Mouse (Mus musculus): ENCODE results near the gene Nsun2.
A peak's percentile ranks its signal among the peaks of the same experiment; 100 is the strongest.
"Not testable (repeated sequence)": the region's sequence is repeated elsewhere in the genome, so short reads cannot be mapped to it uniquely, and the experiment has no call there.

Gene Nsun2

GRCm38 (mm10) chr13:69593453-69593852 lies 59.9 kb downstream of the Nsun2 start:
- DNase-seq (ENCODE audit: low spot score), result peak; percentile 65

DNA sequence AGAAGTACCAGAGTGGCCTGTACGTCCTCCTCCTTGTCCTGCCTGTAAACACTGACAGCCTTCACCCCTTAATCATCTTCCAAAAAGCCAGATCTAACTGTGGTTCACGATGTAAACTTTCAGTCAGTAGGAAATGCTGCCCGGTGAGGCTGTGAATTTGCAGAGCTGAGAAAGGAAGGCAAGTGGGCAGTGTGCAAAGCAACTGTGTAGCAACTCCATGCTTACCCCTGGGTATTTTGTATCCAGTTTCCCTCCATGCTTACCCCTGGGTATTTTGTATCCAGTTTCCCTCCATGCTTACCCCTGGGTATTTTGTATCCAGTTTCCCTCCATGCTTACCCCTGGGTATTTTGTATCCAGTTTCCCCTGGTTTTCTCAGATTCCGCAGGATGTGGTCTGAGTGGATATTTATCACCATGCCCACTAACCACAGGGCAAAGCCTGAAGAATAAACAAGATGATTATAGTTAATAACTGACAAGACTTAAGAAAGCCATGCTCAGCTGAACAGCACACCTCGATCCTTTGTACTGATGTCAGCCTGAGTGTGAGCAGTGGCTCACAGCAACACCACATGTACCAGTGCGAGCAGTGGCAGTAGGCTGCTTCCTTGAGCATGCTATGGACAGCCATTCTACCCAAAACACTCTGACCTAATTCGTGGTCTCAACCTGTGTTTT lies 61.2 kb downstream of the Nsun2 start:
- DNase-seq (ENCODE audit: low spot score), result no peak

DNA sequence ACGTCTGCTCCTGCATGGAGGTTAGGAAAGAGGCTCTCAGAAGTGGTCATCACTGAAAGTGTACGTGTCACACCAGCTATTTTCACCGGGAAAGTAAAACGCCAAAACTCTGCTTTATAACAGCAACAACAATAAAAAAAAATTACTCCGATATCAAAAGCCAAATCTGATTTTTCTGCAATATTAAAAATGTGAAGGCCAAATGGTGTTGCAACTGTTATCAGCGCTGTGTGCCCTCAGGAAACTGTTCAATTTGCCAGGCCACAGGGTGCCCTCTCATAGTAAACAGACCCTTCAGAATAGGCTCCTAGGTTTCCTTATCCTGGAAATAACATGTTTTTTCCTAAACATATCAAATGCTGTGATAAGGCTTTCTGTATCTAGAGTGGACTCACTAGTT lies 62.4 kb downstream of the Nsun2 start:
- no peak for DNase-seq (ENCODE audit: low spot score)

DNA sequence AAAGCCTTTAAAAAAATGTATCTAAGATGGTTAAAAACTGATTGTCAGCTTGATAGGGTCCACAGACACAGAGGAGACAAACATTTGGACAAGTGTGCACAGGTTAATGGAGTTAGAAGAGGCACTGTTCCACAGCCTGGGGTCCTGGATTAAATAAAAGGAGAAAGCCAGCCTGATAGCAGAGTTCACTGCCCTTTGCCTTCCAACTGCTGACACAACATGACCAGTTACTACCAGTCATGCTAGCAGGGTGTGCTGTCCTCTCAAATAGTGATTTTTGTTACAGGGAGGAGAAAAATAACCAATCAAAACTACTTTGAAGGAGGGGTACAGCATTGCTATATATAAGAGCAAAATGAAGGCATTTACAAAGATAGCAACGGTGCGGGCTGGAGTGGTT lies 63.0 kb downstream of the Nsun2 start:
- no peak for DNase-seq (ENCODE audit: low spot score)

DNA sequence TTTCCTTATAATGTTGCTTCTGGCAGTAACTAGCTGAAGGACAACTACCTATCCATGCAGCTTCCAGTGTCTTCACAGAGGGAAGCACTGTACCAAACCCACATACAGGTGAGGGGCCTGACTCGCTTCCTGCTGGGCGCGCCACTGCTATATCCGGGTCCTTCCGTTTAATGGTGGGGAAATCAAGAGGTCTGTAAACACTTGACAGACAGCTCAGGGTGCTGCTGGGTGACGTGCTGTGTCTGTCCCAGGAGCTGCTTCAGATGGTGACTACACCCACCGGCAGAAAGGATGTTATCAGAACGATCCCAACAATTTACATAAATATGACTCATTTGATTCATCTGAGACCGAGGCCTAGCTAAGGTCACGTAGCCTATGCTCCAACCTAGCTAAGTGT lies 65.3 kb downstream of the Nsun2 start:
- peak; percentile 28 for DNase-seq (ENCODE audit: low spot score)

- DNase-seq (ENCODE audit: low spot score), result not testable (repeated sequence)
These were observed 67.3 kb downstream of the Nsun2 start for GRCm38 (mm10) chr13:69600863-69601262.

- DNase-seq (ENCODE audit: low spot score), result no peak
These were observed 67.8 kb downstream of the Nsun2 start for GRCm38 (mm10) chr13:69601321-69601720.

DNA sequence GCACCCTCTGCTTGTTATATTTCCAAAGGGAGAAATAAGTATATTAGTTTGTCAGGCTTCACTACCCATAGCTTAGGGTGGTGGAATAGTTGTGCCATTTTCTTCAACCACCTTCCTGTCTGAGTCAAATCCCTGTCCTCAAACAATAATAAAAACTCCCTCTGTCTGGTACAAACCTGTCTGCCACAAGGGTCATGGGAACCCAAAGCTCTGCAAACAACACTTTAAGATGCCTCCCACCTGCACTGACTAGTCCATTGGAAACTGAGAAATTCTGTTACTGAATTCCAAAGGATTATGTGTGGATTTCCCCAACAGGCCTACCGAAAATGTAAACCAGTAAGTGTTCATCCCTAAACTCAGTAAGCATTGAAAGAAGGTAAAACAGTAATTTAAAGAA lies 71.1 kb downstream of the Nsun2 start:
- no peak for DNase-seq (ENCODE audit: low spot score)

GRCm38 (mm10) chr13:69608734-69609133 lies 75.2 kb downstream of the Nsun2 start:
- DNase-seq (ENCODE audit: low spot score), result no peak

DNA sequence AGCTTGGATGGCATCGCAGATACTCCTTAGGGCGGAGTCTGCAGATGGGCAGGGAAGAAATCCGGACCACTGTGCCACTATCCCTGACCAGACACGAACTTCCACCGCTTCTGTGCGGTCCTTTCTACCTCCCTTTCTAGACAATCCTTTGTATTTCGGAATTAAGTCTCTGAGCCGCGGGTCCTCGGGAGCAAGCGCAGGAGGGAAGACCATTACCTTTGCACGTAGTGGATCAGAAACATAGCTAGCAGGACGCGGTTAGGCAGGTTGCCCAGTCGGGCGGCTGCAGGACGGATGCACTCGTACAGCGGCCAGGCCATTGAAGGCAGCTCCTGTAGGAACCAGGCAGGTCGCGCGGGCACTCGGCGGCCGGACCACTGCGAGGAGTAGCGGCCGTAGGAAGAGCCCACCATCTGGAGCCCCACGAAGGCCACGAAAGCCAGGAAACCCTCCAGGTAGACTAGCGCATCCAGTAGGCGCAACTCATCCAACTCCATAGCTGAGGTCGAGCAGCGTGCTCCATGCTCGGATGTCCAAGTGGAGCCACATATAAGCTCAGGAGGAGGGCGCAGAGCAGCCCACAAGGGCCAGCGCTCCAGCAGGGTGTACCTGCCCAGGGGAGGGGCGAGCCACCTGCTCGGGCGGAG lies 77.3 kb downstream of the Nsun2 start:
- peak; percentile 46 for DNase-seq (ENCODE audit: low spot score)

- peak; percentile 99 for DNase-seq (ENCODE audit: low spot score)
These were observed 78.0 kb downstream of the Nsun2 start, which contains the start of gene Srd5a1 for GRCm38 (mm10) chr13:69611398-69612174. TSS of gene Srd5a1 (minus strand) at chr13:69611442.

GRCm38 (mm10) chr13:69612175-69612544 lies 78.6 kb downstream of the Nsun2 start:
- no peak for DNase-seq (ENCODE audit: low spot score)

GRCm38 (mm10) chr13:69616716-69617115 lies 83.2 kb downstream of the Nsun2 start:
- no peak for DNase-seq (ENCODE audit: low spot score)

- DNase-seq (ENCODE audit: low spot score), result peak; percentile 57
These were observed 90.3 kb downstream of the Nsun2 start for GRCm38 (mm10) chr13:69623843-69624242.

GRCm38 (mm10) chr13:69624510-69624909 lies 91.0 kb downstream of the Nsun2 start:
- no peak for DNase-seq (ENCODE audit: low spot score)

- DNase-seq (ENCODE audit: low spot score), result no peak
These were observed 94.4 kb downstream of the Nsun2 start for GRCm38 (mm10) chr13:69627941-69628340.

GRCm38 (mm10) chr13:69630576-69630975 lies 97.0 kb downstream of the Nsun2 start:
- no peak for DNase-seq (ENCODE audit: low spot score)

DNA sequence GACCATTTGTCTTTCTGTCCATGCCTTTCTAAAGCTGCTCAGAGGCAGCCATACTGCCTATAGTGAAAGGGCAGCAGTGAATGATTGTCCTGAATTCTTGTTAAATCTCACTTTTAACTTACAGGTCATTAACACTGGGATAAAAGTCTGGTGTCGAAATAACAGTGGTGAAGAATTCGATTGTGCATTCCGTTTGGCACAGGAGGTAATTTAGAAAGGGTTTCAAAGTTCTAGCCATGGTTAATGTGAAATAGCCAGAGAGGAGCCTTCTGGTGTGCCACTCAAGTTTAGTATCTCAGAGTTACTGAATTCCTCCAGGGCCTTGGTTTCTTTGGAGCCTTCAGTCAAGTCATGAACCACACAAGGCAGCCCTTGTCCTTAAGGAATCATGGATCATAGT lies 97.6 kb downstream of the Nsun2 start:
- no peak for DNase-seq (ENCODE audit: low spot score)

DNA sequence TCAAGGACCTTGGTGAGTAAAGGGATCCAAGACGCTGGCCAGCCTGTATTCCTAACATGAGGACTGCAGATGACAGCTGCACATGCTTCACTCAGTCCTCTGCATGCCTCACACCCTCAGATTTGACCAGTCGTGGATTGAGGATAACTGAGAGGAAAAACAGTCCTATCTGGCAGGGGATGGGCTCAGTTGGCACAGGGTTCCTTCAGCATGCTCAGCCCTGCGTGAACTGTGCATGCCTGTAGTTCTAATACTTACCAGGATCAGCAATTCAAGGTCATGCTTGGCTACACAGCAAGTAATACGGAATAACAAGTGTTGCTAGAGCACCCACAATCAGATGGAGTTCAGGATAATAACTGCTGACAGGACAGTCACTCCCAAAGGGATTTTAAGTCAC lies 98.1 kb downstream of the Nsun2 start:
- no peak for DNase-seq (ENCODE audit: low spot score)

DNA sequence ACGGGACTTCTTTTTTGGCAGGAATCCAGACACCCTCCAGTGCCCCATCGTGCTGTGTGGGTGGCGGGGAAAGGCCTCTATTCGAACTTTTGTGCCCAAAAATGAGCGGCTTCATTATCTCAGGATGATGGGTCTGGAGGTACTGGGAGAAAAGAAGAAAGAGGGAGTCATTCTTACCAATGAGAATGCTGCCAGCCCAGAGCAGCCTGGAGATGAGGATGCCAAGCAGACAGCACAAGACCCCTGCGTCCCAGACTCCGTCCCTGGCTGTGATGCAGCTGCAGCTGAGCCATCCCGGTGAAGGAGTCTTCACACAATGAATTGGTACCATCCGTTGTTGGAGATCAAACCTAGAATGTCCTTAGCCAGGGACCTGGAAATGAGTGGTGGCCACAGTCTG lies 100.0 kb downstream of the Nsun2 start:
- DNase-seq (ENCODE audit: low spot score), result no peak

GRCm38 (mm10) chr13:69633988-69634387 lies 100.4 kb downstream of the Nsun2 start:
- DNase-seq (ENCODE audit: low spot score), result no peak

GRCm38 (mm10) chr13:69635836-69636235 lies 102.3 kb downstream of the Nsun2 start:
- DNase-seq (ENCODE audit: low spot score), result not testable (repeated sequence)

DNA sequence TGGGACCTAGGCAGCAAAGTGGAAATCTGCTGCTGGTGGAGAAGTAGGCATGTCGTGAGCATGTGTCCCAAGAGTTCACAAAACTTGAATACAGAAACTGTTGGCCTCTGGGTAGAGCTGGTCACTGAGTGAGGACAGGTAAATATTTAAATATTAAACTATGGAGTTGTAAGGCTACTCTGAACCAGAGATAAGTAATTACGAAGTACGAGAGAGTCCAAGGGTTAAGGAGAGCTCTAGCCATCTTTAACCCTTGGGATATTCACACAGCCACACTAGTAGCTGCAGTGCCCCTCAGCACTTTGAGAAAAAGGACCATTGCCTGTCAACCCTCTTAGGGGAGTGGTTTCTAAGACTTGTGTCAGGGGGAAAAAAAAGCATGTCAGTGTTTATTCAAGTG lies 102.8 kb downstream of the Nsun2 start:
- no peak for DNase-seq (ENCODE audit: low spot score)

All from urinary bladder, postnatal 14 days (tissue).